Mouse (Mus musculus) embryonic facial prominence, embryonic 13.5 days (tissue): Measurements from ENCODE around the gene Pmis2. TPM values are rescaled to one million over a fixed set of nuclear protein-coding genes. Genes with fewer than 3 reads are reported as not detected.

Experiments used
- ATAC-seq: fragments of 200-750 bp; cut with Nextera tagmentation; 2 replicates; pipeline ENCODE4 v1.8.0; 2017; ENCODE audit warnings: low read depth; ENCODE audit not compliant: insufficient number of reproducible peaks, insufficient read depth, low FRiP score, low TSS enrichment
- H3K27ac ChIP-seq: fragments of 300-500 bp; sonication (generic); 2 replicates; pipeline ENCODE4 v1.5.1; 2015; ENCODE audit warnings: moderate library complexity, mild to moderate bottlenecking, inconsistent platforms
- H3K27me3 ChIP-seq: fragments of 300-500 bp; sonication (generic); 2 replicates; pipeline ENCODE4 v1.6.1; 2015; ENCODE audit warnings: mild to moderate bottlenecking, inconsistent platforms
- H3K36me3 ChIP-seq: fragments of 300-500 bp; sonication (generic); 2 replicates; pipeline ENCODE4 v1.6.1; 2015; ENCODE audit warnings: mild to moderate bottlenecking, inconsistent platforms
- H3K4me1 ChIP-seq: fragments of 300-500 bp; sonication (generic); 2 replicates; pipeline ENCODE4 v1.6.1; 2015; ENCODE audit warnings: inconsistent platforms
- H3K4me2 ChIP-seq: fragments of 300-500 bp; sonication (generic); 2 replicates; pipeline ENCODE4 v1.6.1; 2015; ENCODE audit warnings: moderate library complexity, mild to moderate bottlenecking, inconsistent platforms
- H3K4me3 ChIP-seq: fragments of 300-500 bp; sonication (generic); 2 replicates; pipeline ENCODE4 v1.5.1; 2015; ENCODE audit warnings: mild to moderate bottlenecking, inconsistent platforms
- H3K9ac ChIP-seq: fragments of 300-500 bp; sonication (generic); 2 replicates; pipeline ENCODE4 v1.6.1; 2015; ENCODE audit warnings: mild to moderate bottlenecking, inconsistent platforms
- H3K9me3 ChIP-seq: fragments of 300-500 bp; sonication (generic); 2 replicates; pipeline ENCODE4 v1.6.1; 2016; ENCODE audit warnings: inconsistent platforms
- WGBS: fragments of 180-500 bp; shearing (Covaris S2); methylation state at CpG from one replicate; pipeline ENCODE4 v1.1.7; 2015; ENCODE audit warnings: mixed read lengths; 5-methylcytosine and 5-hydroxymethylcytosine counted together
- polyA plus RNA-seq: library from polyadenylated mRNA; unstranded; fragments of >200 nt; fragmentation: Nextera tagmentation; extraction: Ambion mirVana; gene quantifications from 2 replicates; pipeline ENCODE4 v1.2.1, GENCODE M21; 2015

Gene Pmis2
- polyA plus RNA-seq: not detected in 2 replicates

GRCm38 (mm10) chr7:30671480-30671879 lies at the start of gene Pmis2:
Gene Pmis2, minus strand, starts transcription at chr7:30671605.
- ATAC-seq: no peak
- no peak within 1 kb of the TSS for H3K4me3 ChIP-seq
- H3K4me2 ChIP-seq: no peak within 1 kb of the TSS
- H3K27ac ChIP-seq: no peak within 1 kb of the TSS
- H3K4me1 ChIP-seq: no peaks in the 10 kb centered on the region
- 68% methylated on average over 9 of the region's 9 CpGs for WGBS
- H3K27me3 ChIP-seq: peaks cover 8% of the 10 kb centered on the region; the same call in 1 of the 2 replicates
- H3K9me3 ChIP-seq: no peaks in the 10 kb centered on the region
- no peaks in the 10 kb centered on the region for H3K36me3 ChIP-seq
- H3K9ac ChIP-seq: no peak within 1 kb of the TSS

- Histone ChIP-seq H3K9ac (no peak overlapping the region), H3K4me3 (no peak overlapping the region), H3K27me3 (peaks cover 48% of the 10 kb centered on the region), H3K27ac (no peak overlapping the region), H3K9me3 (no peaks in the 10 kb centered on the region), H3K4me1 (peaks cover 18% of the 10 kb centered on the region), H3K36me3 (no peaks in the 10 kb centered on the region), H3K4me2 (no peak overlapping the region)
- 88% methylated on average over 5 of the region's 5 CpGs for WGBS
- ATAC-seq: no peak
Observed at GRCm38 (mm10) chr7:30719669-30720068, 48.3 kb upstream of the Pmis2 start.

- H3K9me3 ChIP-seq: no peaks in the 10 kb centered on the region
- H3K4me2 ChIP-seq: peak overlapping the region; percentile 65
- H3K36me3 ChIP-seq: no peaks in the 10 kb centered on the region
- WGBS: 10% methylated on average over 14 of the region's 14 CpGs
- H3K4me3 ChIP-seq: peak overlapping the region; percentile 39
- H3K4me1 ChIP-seq: peaks cover 12% of the 10 kb centered on the region
- no peak overlapping the region for H3K27ac ChIP-seq
- peak; percentile 8; the same call in 1 of the 2 replicates for ATAC-seq
- H3K27me3 ChIP-seq: peaks cover 49% of the 10 kb centered on the region
- peak overlapping the region; percentile 40; the same call in 1 of the 2 replicates for H3K9ac ChIP-seq
Observed at GRCm38 (mm10) chr7:30717716-30718046, 46.3 kb upstream of the Pmis2 start.

GRCm38 (mm10) chr7:30717006-30717715 lies 45.8 kb upstream of the Pmis2 start:
- Histone ChIP-seq H3K36me3 (no peaks in the 10 kb centered on the region), H3K4me3 (peak overlapping the region; percentile 39), H3K9ac (peak overlapping the region; percentile 40; the same call in 1 of the 2 replicates), H3K4me1 (peaks cover 12% of the 10 kb centered on the region), H3K9me3 (no peaks in the 10 kb centered on the region), H3K27ac (no peak overlapping the region), H3K27me3 (peaks cover 49% of the 10 kb centered on the region), H3K4me2 (peak overlapping the region; percentile 65)
- 2% methylated on average over 43 of the region's 43 CpGs for WGBS
- peak; percentile 77 for ATAC-seq

- peaks cover 36% of the 10 kb centered on the region for H3K27me3 ChIP-seq
- H3K4me2 ChIP-seq: no peak within 1 kb of the TSS
- no peak within 1 kb of the TSS for H3K4me3 ChIP-seq
- 86% methylated on average over 3 of the region's 3 CpGs for WGBS
- H3K27ac ChIP-seq: no peak within 1 kb of the TSS
- no peaks in the 10 kb centered on the region for H3K36me3 ChIP-seq
- no peak within 1 kb of the TSS for H3K9ac ChIP-seq
- peaks cover 4% of the 10 kb centered on the region; the same call in 1 of the 2 replicates for H3K4me1 ChIP-seq
- H3K9me3 ChIP-seq: no peaks in the 10 kb centered on the region
- no peak for ATAC-seq
Observed at GRCm38 (mm10) chr7:30711942-30712341, 40.5 kb upstream of the Pmis2 start, which contains the start of gene Atp4a. Gene Atp4a, plus strand, starts transcription at chr7:30712209.

- H3K9ac ChIP-seq: no peak overlapping the region
- H3K9me3 ChIP-seq: no peaks in the 10 kb centered on the region
- WGBS: 93% methylated on average over 1 of the region's 1 CpGs
- no peaks in the 10 kb centered on the region for H3K36me3 ChIP-seq
- H3K4me3 ChIP-seq: no peak overlapping the region
- H3K27ac ChIP-seq: no peak overlapping the region
- H3K27me3 ChIP-seq: peaks cover 13% of the 10 kb centered on the region; the same call in 1 of the 2 replicates
- H3K4me1 ChIP-seq: no peaks in the 10 kb centered on the region
- H3K4me2 ChIP-seq: no peak overlapping the region
- ATAC-seq: no peak
Observed at GRCm38 (mm10) chr7:30707441-30707840, 36.0 kb upstream of the Pmis2 start.

GRCm38 (mm10) chr7:30706214-30706882 lies 34.9 kb upstream of the Pmis2 start:
- Histone ChIP-seq H3K27ac (no peak overlapping the region), H3K9me3 (no peaks in the 10 kb centered on the region), H3K9ac (no peak overlapping the region), H3K4me3 (no peak overlapping the region), H3K4me1 (no peaks in the 10 kb centered on the region), H3K27me3 (peaks cover 9% of the 10 kb centered on the region; the same call in 1 of the 2 replicates), H3K4me2 (no peak overlapping the region), H3K36me3 (no peaks in the 10 kb centered on the region)
- 76% methylated on average over 8 of the region's 8 CpGs for WGBS
- ATAC-seq: no peak

- Histone ChIP-seq H3K9me3 (no peaks in the 10 kb centered on the region), H3K9ac (no peak within 1 kb of the TSS), H3K4me2 (no peak within 1 kb of the TSS), H3K4me3 (no peak within 1 kb of the TSS), H3K36me3 (no peaks in the 10 kb centered on the region), H3K27me3 (no peaks in the 10 kb centered on the region), H3K4me1 (no peaks in the 10 kb centered on the region), H3K27ac (no peak within 1 kb of the TSS)
- WGBS: 32% methylated on average over 9 of the region's 9 CpGs
- no peak for ATAC-seq
Observed at GRCm38 (mm10) chr7:30698589-30698988, 27.2 kb upstream of the Pmis2 start, which contains the start of gene 2200002J24Rik. Gene 2200002J24Rik, plus strand, starts transcription at chr7:30698926.

GRCm38 (mm10) chr7:30698101-30698500 lies 26.7 kb upstream of the Pmis2 start:
- 54% methylated on average over 5 of the region's 5 CpGs for WGBS
- no peaks in the 10 kb centered on the region for H3K36me3 ChIP-seq

GRCm38 (mm10) chr7:30688325-30688724 lies 16.9 kb upstream of the Pmis2 start:
- Histone ChIP-seq H3K9ac (no peak overlapping the region), H3K36me3 (no peaks in the 10 kb centered on the region), H3K4me2 (no peak overlapping the region), H3K9me3 (no peaks in the 10 kb centered on the region), H3K27me3 (peaks cover 22% of the 10 kb centered on the region), H3K27ac (no peak overlapping the region), H3K4me3 (no peak overlapping the region), H3K4me1 (no peaks in the 10 kb centered on the region)
- 62% methylated on average over 6 of the region's 6 CpGs for WGBS
- no peak for ATAC-seq

More at GRCm38 (mm10) chr7:30698101-30698500, 26.7 kb upstream of the Pmis2 start:
- no peak overlapping the region for H3K4me2 ChIP-seq
- ATAC-seq: no peak
- H3K4me3 ChIP-seq: no peak overlapping the region
- H3K27ac ChIP-seq: no peak overlapping the region
- no peak overlapping the region for H3K9ac ChIP-seq
- no peaks in the 10 kb centered on the region for H3K4me1 ChIP-seq
- no peaks in the 10 kb centered on the region for H3K9me3 ChIP-seq
- H3K27me3 ChIP-seq: no peaks in the 10 kb centered on the region

- no peak overlapping the region for H3K4me2 ChIP-seq
- no peak overlapping the region for H3K4me3 ChIP-seq
- H3K36me3 ChIP-seq: no peaks in the 10 kb centered on the region
- no peak for ATAC-seq
- 79% methylated on average over 2 of the region's 2 CpGs for WGBS
- no peaks in the 10 kb centered on the region for H3K9me3 ChIP-seq
- peaks cover 22% of the 10 kb centered on the region for H3K27me3 ChIP-seq
- no peak overlapping the region for H3K27ac ChIP-seq
- no peak overlapping the region for H3K9ac ChIP-seq
- no peaks in the 10 kb centered on the region for H3K4me1 ChIP-seq
Observed at GRCm38 (mm10) chr7:30683425-30683824, 12.0 kb upstream of the Pmis2 start.

- H3K9ac ChIP-seq: no peak overlapping the region
- no peak for ATAC-seq
- no peak overlapping the region for H3K27ac ChIP-seq
- H3K9me3 ChIP-seq: no peaks in the 10 kb centered on the region
- H3K27me3 ChIP-seq: peaks cover 8% of the 10 kb centered on the region; the same call in 1 of the 2 replicates
- H3K4me3 ChIP-seq: no peak overlapping the region
- no peak overlapping the region for H3K4me2 ChIP-seq
- WGBS: 55% methylated on average over 5 of the region's 5 CpGs
- H3K36me3 ChIP-seq: no peaks in the 10 kb centered on the region
- H3K4me1 ChIP-seq: no peaks in the 10 kb centered on the region
Observed at GRCm38 (mm10) chr7:30681897-30682296, 10.5 kb upstream of the Pmis2 start.
